Mouse (Mus musculus): ENCODE measurements at regions not wholly inside any gene's neighbourhood (a gene's known extent, or its start where the extent isn't known, plus 50 kb on each side); places are given as distances from the start of the nearest gene placed in this dataset.

GRCm38 (mm10) chr14:95314134-95314924, 566.7 kb upstream of the 4921530L21Rik start:
- TF ChIP-seq CTCF (IDR thresholded peaks at IDR 0.05; ENCODE audit: borderline replicate concordance, extremely low read depth, insufficient read depth, insufficient read length), result no peak
- no peak for TF ChIP-seq POLR2A (IDR thresholded peaks at IDR 0.05; ENCODE audit: borderline replicate concordance, extremely low read depth, insufficient read depth, insufficient read length, poor library complexity, severe bottlenecking)
